Mouse (Mus musculus) central nervous system, embryonic 14 days (tissue): Measurements from ENCODE around the gene Tinag. TPM values are rescaled to one million over a fixed set of nuclear protein-coding genes. Genes with fewer than 3 reads are reported as not detected.

Experiments
- polyA plus RNA-seq: library from polyadenylated mRNA; depleted of rRNA; stranded (reverse); fragments of >200 nt; gene quantifications from 2 replicates; pipeline ENCODE4 v1.2.3, GENCODE M21; 2012; rRNA removed

Tinag gene
- 0.04 and 0.08 TPM in 2 replicates for polyA plus RNA-seq

GRCm38 (mm10) chr9:77045585-77045984 lies at the start of gene Tinag:
Gene Tinag, minus strand, starts transcription at chr9:77045794.

